Mouse (Mus musculus) cerebral cortex, adult 2 months (tissue): Measurements from ENCODE around the gene Atp1b2.

Source experiments
- WGBS: fragments of 180-500 bp; shearing (Covaris S2); methylation state at CpG from one replicate; pipeline ENCODE4 v1.1.7; 2018; 5-methylcytosine and 5-hydroxymethylcytosine counted together

The Atp1b2 gene

DNA sequence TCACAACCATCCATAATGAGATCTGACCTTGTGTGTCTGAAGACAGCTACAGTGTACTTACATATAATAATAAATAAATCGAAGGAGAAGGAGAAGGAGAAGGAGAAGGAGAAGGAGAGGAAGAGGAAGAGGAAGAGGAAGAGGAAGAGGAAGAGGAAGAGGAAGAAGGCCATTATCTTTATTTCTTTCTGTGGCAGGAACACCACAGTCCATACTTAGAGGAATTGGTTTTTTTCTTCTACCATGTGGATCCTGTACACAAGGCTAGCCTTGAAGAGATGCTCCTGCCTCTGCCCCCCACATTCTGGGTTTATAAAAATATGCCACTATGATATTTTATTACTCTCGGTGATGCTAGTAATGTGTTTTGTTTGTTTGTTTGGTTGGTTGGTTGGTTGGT lies 1.1 kb upstream of the Atp1b2 start:
- 84% methylated on average over 2 of the region's 2 CpGs for WGBS

GRCm38 (mm10) chr11:69606491-69606795 lies 701 bp upstream of the Atp1b2 start:
- WGBS: 60% methylated on average over 2 of the region's 2 CpGs

DNA sequence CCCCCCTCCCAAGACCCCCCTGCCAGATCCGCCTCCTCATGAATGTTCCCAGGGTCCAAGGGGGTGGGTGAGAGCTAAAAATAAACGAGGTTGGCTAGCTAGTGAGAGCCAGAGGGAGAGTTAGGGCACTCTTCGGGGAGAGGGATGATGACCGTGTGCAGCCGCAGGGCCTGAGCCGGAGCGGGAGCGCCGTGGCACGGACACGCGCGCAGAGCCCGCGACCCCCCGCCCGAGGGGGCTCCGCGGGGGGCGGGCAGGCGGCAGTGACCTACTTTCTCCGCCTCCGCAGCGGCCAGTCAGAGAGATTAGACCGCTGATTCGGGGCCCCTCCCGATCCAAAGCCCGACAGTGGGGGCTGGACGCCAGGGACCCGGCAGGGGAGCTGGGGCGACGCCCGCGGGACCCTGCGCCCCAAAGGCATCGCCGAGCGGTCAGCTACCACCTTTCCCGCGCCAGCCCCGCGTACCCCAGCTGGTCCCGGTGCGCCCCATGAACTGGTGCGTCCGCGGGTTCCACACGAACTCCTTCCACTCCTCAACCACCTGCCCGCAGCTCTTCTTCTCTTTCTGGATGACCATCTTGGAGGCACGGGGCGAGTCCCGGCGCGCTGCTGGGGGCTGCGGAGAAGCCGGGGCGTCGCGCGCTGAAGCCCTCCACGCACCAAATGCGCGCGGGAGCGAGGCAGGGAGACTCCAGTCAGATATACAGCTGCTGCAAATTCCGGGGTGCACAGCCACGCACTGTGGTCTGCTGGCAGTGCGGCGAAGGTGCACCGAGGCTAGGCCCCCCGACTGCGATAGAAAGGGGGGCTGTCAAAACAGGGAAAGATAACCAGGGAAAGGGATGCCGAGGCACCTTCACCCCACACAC lies 712 bp downstream of the Atp1b2 start:
- under 1% methylated on average over 70 of the region's 73 CpGs for WGBS

DNA sequence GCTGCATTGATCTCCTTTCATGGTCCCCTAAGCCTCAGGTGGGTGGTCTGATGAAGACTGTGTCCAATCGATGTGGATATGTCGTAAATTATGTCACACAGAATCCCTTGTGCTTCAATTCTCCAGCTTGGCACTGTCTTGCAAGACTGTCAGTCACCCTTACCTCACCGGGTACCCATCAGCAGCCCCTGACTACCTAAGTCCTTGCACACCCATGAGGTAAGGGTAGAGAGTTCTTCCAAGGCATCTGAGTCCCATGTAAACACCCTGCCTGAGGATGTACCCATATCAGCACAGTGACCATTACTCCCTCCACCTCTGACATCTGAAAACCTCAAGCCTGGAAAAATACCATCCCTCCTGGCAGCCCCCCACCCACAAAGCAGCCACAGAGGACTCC lies 1.4 kb downstream of the Atp1b2 start:
- WGBS: 55% methylated on average over 3 of the region's 3 CpGs

DNA sequence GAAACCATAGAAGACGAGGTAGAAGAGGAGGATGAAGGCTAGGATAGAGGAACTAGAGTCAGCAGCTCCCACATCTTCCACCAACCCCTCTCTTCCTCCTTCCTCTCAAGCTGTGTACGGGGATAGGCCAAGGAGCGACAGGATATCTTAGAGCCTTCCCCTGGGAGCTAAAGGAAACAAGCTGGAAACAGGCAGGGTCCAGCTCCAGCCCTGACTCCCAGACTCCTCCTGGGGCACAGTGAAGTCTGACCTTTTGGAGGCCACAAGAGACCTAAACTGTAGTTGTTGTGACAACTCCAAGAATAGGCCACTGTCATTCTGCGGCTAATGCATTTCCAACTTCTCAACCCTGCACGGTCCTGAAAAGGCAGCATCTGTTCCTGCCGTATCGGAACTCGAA lies 2.2 kb downstream of the Atp1b2 start:
- WGBS: 52% methylated on average over 8 of the region's 8 CpGs

- WGBS: 61% methylated on average over 3 of the region's 3 CpGs
These were observed 4.0 kb downstream of the Atp1b2 start for GRCm38 (mm10) chr11:69601768-69602167.

- 25% methylated on average over 6 of the region's 6 CpGs for WGBS
These were observed 5.6 kb downstream of the Atp1b2 start for GRCm38 (mm10) chr11:69600098-69600497.

DNA sequence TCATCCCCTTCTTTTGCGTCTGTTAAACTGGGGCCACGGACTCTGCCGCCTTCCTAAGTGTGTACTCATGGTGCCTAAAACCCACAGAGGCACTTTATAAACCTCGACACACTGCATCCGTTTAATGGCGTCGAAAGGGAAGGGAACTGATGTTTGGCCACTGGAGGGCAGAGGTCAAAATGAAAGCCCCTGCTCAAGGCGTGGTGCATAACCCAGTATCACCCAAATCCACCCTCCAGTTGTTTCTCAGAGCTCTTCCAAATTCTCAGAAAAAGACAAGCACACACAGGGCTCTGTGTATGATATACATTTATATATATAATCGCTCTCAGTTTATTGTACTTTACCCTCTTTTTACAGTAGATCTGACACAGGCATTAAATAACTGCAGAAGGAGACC lies 6.3 kb downstream of the Atp1b2 start:
- WGBS: 50% methylated on average over 9 of the region's 9 CpGs

GRCm38 (mm10) chr11:69594853-69595252 lies 10.9 kb downstream of the Atp1b2 start:
- 95% methylated on average over 6 of the region's 6 CpGs for WGBS

- 73% methylated on average over 4 of the region's 4 CpGs for WGBS
These were observed 12.9 kb downstream of the Atp1b2 start for GRCm38 (mm10) chr11:69592799-69593198.

DNA sequence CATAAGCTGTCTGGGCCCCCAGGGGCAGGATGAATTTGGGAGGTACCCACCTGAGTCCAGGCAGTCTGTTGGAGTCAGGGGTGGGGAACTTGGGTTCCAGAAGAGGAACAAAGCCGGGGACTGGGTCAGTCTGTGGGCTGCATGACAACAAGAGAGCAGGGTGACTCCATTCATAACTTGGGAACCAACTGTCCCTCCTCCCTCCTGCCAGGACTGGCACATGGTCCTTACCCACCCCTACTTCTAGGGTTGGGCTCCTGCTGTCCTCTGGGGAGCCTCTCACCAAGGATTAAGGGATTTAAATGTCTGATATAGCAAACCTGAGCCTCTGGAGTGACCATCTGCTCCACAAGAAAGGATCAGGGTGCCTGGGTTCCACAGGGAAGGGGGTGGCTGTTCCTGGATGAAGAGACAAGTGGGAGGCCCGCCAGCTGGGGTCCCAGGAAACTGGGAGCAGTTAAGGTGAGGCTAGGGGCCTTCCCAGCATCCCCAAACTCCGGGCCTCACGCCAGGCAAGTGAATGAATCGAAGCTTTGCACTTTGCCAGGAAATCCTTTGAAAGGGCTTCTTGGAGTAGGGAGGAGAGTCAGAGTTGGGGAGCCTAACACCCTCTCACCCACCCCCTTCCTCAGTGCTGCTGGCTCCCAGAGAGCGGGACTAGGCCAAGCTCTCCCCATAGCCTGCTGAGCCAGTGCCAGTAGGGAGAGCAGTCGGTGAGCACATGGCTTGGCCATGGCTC lies 13.7 kb downstream of the Atp1b2 start:
- WGBS: 40% methylated on average over 7 of the region's 7 CpGs

DNA sequence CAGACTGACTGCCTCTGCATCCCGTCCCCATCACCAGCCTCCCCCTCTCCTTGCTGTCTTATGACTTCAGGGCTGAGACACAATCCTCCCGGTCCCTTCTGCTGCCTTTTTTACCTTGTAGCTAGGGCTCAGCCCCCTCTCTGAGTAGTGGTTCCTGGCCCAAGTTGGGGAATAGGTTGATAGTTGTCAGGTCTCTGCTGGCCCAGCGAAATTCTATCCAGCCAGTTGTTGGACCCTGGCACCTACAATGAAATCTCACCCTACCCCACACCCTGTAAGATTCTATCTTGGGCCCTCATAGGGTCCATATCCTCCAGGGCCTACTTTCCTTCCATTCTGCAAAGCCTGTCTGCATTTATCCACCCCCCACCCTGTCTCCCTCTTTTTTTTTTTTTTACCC lies 14.3 kb downstream of the Atp1b2 start:
- WGBS: 82% methylated on average over 3 of the region's 3 CpGs

DNA sequence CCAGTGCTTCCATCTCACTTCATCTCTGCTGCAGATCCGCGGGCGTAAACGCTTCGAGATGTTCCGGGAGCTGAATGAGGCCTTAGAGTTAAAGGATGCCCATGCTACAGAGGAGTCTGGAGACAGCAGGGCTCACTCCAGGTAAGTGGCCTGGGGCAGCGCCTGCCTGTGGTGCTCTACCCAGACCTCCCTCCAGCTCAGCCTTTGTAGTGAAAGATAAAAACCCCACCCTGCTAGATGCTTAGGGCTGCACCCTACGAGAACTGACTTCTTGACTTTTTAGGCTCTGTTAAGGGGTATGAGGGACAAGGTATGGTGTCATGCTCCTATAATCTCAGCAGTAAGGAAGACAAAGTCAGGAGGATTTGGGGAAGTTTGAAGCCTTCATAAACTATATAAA lies 15.1 kb downstream of the Atp1b2 start:
- WGBS: 90% methylated on average over 8 of the region's 8 CpGs

- 93% methylated on average over 22 of the region's 22 CpGs for WGBS
These were observed 16.4 kb downstream of the Atp1b2 start for GRCm38 (mm10) chr11:69589207-69589834.

- WGBS: 81% methylated on average over 7 of the region's 7 CpGs
These were observed 19.9 kb downstream of the Atp1b2 start for GRCm38 (mm10) chr11:69585718-69586325.

DNA sequence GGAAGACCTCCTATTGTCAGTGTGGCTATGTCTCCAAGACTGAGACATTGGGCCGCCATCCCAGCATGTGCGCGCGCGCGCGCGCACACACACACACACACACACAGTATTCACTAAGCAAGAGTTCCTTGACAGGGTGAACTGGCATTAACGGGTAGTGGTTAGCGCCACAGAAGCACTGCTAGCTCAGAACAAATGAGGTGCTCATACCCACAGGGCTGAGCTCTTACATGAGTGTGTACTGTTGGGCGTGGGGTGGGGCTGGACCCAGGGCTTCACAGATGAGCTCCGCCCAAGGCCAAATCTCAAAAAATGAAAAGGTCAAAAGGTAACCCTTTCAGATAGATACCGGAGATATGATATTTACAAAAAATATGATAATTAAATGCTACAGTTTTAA lies 20.8 kb downstream of the Atp1b2 start:
- 90% methylated on average over 13 of the region's 13 CpGs for WGBS

GRCm38 (mm10) chr11:69584008-69584407 lies 21.7 kb downstream of the Atp1b2 start:
- 81% methylated on average over 7 of the region's 7 CpGs for WGBS

DNA sequence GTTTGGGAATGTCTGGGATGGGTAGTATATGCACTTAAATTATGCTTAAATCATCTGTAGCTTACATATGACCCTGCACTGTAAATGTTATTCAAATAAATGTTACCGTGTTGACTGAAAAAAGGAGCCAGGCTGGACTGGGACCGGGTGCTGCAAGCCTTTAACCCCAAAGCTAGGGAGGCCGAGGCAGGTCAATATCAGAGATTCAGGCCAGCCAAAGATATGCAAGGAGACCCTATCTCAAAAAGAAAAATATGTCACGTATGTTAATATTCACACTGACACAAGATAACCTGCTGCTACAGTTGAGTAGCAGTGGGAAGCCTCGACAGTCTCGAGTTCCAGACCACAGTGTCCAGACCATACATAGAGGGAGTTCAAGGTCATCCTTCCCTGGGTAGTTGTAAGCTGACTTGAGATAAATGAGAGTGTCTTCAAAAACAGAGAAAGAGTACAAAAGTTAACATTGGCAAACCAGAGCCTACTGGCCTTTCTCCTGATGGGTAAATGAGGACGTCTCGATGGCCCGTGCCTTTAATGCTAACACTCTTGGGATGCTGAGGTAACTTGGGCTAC lies 23.4 kb downstream of the Atp1b2 start:
- WGBS: 67% methylated on average over 9 of the region's 9 CpGs

GRCm38 (mm10) chr11:69581814-69582213 lies 23.9 kb downstream of the Atp1b2 start:
- WGBS: 1% methylated on average over 8 of the region's 8 CpGs

GRCm38 (mm10) chr11:69581147-69581688 lies 24.5 kb downstream of the Atp1b2 start:
- WGBS: under 1% methylated on average over 36 of the region's 36 CpGs

DNA sequence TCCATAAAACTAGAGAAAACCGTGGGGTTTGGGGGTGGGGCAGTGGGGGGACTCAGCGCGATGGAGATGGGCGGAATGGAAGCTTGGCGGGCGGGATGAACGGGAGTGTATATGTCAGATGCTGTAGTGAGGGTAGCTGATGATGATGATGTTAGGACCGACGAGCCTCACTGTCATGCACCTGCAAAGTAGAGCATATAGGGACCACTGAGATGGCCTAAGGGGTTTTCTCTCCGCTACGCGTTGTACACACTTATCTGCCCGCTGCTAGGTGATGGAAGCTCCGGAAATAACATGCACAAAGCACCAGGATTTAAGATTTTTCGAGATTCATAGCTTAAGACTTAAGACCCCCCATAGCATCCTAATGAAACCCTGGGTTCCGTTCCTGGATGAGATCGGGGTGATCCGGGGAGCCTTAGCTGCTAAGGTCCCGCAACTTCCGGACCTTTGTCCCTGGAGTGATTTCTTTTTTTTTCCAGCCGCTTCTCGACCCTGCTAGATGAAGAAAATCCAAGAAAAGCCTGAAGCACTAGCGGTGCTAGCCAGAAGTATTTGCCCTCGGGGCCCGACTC lies 25.1 kb downstream of the Atp1b2 start:
- under 1% methylated on average over 25 of the region's 25 CpGs for WGBS
